Mouse (Mus musculus) testis, postnatal 14 days (tissue): ENCODE measurements at regions not wholly inside any gene's neighbourhood (a gene's known extent, or its start where the extent isn't known, plus 50 kb on each side); places are given as distances from the start of the nearest gene placed in this dataset.

Experiments
- DNase-seq: peaks from one replicate; pipeline ENCODE4 v3.0.0; 2021; ENCODE audit warnings: low spot score

DNA sequence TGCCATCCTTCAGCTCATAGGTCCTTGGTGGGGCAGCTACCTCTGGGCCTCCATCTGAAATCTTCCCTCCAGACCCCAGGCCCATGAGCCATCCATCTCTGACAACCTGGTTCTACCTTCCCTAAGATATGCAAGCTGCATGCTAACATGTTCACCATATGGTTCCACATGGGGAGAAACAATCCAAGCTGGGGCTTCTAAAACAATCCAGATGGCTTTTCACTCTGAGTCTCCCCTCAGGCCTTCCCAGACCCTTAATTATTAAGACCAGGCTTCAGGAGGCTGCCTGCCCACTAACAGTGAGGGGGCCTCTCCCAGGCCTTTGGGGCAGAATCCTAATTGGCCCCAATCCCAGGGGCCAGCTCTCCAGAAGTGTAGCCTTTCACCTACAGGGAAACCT is 71.1 kb upstream of the Sfswap start:
- DNase-seq: no peak

DNA sequence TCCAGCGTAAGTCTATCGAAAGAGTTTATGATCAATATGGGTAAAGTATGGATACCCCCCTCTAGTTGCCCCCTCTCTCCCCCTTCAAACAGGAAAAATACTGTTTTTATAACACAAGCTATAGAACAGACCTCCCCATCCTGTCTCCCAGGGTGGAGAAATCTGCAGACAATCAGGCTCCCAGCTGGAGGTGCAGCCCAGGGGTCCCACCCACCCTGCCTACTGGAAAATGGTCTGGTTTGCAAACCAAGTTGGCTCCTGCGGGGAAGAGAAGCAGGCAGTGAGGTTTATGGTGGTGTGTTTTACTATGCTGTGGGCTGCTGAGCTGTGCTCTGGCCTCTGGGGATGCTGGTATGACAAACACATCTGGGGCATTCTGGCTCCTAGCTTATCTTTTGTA is 70.7 kb upstream of the Sfswap start:
- no peak for DNase-seq

DNA sequence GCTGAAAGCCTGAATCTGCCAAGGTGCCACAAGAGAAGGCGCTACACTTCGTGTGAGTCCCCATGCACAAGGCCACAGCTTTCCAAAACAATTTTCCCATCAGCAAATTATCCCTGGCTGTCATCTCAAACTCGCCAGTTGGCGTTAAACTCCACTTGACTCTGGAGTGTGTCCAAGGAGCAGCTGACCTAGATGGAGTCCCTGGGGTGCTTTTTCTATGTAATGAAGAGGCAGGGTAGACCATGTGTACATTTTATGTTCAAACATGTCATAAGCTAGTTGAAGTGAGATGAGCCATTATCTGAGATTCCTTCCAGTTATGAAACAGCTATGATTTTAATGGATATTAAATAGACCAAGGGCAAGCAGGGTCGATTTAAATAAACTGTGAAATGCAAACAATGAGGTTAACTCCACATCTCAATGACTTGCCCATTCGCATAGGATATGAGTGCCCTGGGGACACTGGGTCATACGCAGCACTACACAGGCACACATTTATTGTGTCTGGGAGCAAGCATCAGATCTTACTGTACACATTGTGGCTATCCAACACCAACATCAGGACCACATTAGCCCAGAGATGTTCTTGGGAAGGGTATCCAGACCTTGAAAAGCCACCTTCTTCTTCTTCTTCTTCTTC is 51.0 kb upstream of the Sfswap start:
- no peak for DNase-seq
